Mouse (Mus musculus) 3T3-L1 (cell line): Measurements from ENCODE around the gene Mylk.

Source experiments
- DNase-seq: peaks from one replicate; pipeline ENCODE4 v3.0.0-alpha.2; 2015; ENCODE audit warnings: low read depth, low spot score

Gene Mylk

DNA sequence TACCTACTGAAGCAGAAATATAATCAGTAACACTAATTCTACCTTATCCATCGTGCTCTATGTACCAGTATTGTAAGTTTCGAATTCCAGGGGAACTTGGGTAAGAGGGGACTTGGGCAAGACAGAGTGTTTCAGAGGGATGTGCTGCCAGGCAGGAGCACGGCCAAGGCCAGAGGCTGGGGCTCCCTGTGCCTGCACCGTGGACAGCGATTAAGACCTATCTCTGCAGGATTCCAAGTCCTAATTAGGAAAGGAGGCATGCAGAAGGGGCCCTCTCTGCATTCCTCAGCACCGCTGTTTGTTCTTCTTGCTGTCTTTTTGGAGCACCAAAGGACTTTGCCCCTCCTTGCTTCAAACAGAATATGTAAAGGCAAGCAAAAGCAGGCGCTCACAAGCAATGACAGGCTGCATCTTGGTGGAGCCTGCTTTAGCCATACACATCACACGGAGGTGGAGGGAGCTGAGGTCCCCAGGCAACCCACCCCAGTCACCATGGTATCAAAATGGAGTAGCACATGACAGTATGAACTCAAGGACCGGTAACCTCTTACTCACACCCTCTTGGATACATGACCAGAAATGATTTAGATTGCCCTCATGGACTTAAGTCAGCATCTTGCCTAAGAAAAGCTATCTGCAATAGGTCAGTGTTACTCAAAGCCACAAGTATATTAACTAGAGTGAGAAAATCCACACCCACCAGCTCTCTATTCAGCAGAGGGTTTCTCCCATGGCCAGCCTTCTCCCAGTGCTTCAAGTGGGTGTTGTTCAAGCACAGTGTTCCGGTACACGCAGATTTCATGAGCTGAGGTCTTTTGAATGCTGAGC is 239.4 kb downstream of the Mylk start:
- no peak for DNase-seq

DNA sequence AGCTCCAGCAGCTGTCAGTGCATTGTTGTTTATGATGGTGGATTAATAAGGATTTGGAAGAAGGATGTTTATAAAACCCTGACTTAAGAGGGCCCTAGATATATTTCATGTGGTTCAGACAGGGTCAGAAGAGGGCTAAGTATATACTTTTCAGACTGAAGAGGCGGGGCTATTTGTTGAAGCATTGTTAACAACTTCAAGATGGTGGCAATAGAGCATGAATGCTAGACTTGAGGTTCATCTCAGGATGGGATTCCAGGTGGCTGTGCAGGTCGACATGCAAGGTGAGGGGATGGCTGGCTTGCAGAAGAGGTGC is 240.0 kb downstream of the Mylk start:
- DNase-seq, result no peak

DNA sequence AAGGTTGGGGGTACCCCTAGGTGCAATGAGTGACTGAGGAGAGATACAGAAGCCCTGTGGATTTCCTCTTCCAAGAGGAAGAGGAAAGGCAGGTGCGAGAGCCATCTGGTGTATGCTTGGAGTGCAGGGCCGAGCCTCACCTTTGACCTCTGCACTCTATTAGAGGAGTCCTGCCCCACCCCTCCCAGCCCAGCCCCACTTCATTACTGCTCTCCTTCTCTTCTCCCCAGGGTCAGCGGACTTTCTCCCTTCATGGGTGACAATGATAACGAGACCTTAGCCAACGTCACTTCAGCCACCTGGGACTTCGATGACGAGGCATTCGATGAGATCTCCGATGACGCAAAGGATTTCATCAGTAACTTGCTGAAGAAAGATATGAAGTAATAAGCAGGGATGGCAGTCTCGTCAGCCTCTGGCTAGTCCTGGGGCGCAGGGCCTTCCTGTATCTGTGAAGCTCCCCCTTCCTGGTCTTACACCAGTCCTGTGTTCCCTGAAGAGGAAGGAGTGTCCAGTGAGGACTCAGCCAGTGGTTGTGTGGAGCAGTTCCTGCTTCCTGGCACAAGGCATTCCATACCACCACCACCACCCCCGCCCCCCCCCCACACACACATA is 241.3 kb downstream of the Mylk start:
- DNase-seq, result no peak

DNA sequence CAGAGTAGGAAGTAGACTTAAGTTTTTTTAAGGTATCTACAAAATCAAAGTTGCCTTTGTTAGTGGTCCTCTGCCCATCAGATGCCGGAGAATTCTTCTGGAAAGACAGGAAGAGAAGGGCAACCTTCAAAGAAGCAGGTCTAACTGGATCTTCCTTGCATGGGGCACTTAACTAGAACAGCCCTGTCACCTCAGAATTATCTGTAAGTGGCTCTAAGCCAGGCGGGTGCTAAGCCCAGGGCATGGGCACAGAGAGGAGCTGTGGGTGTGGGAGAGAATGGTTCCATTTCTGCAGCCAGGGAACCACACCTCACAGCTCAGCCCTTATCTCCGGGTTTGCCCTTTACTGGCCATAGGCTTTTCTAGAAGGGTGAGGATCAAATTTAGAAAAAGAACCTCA is 246.4 kb downstream of the Mylk start:
- no peak for DNase-seq

DNA sequence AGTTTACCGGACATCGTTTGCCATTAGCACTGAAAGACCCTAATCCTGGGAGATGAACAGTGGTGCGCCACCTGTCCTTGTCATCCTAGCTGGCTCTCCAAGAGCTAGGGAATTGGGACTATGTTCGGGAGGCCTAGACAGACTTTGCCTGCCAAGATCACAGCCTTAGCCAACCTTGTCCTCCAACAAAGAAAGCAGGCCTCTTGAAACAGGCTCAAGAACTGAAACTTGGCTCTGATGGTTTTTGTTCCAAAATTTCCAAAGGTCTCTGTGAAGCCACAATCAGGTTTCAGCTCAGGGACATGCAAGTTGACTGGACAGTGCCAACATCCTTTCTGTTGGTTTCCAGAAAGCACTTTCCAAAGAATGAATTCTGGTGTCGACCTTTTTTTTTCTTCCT is 247.8 kb downstream of the Mylk start:
- DNase-seq, result no peak

DNA sequence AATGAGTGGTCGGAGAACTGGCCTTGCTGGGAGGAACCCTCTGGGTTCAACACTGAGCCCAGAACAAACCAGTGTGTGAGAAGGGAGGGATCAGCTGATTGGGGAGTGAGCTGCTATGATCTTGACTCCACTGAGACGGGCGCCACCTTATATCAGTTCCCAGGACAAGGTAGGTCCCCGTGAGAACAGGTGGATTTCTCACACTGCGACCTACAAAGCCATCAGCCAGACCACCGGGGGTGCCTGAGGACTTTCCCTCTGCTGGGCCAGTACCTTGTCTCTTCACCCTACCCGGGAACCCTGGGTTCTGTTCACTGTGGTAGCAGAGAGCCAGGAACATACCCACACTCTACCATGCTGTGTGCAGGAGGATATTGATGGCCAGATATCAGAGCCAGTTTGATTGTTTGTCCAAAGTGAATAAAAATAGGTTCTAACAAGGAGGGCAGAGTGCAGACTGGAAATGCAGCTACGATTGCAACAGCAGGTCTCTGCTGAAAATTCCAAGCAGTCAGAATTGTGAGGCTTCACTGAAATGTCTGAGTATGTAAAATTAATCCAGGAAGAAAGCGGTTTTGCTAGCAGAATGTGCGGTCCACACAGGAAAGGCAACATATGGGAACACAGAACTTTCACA is 248.8 kb downstream of the Mylk start:
- DNase-seq, result no peak

DNA sequence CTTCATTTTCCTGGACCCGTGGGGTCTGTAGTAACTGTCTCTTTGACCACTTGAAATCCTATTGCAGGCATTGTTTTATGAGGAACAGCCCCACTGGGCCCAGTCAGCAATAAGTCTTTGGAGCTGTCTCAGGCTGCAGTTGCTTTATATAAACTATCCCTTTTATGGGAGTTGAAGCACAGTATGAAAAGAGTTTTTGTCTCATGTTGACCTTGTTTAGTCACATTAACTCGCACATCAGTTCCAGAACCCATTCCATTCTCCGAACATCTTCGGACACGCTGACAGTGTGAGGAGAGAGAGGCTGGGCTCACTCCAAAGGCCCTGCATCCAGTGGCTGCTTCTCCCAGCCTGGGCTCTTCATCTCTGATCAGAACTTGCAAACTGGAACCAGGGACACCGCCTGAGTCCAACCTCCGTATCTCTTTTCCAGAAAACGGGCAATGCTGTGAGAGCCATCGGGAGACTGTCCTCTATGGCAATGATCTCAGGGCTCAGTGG is 249.7 kb downstream of the Mylk start:
- no peak for DNase-seq

DNA sequence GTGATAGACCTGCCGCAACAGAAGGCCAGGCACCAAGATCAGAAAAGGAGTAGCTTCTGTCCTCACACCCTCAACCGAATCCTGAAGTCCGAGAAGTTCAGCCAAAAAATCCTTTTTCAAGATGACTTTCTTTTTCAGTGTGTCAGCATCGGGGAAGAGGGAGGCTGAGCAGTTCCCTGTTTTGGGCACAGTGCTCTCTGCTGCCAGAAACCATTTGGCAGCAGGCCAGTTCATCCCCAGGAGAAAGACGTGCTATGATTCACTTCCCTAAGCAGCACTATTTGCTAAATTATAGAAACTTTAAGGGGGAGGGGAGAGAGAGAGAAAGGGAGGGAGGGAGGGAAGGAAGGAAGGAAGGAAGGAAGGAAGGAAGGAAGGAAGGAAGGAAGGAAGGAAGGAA is 251.1 kb downstream of the Mylk start:
- DNase-seq, result peak; percentile 97

DNA sequence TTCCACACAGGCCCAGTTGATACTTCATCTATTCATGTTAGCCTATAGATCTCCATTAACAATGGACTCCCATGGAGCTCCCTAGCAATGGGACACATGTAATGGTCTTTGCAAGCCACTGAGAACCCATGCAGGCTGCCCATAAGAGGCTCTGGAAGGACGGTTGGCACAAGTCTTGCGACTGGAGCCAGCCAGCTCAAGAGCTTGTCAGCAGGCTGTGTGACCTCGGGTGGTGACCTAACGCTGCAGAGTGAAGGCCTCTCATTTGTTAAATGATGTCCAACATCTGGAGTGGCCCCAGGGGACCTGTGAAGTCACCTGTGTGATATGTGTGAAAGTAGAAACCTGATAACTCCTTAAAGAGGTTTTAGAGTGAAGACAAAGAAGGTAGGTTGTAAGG is 252.0 kb downstream of the Mylk start:
- DNase-seq, result peak; percentile 43

DNA sequence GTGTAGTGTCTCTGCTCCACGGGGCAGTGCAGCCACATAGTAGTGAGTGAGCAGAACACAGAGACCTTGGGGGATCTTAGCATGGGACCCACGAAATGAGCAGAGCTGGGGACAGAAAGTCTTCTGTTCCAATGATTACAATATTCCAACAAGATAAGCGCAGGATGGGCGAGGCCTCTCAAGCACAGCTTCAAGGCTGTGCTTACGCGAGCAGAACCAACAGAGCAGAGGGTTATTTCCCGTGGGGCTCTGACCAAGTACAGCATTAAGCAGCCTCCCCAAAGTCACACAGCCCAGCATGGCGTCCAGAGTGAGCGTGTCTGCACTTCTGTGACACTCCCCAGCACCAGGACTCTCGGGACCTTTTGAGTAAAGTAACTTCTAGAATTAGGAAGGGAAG is 252.6 kb downstream of the Mylk start:
- DNase-seq, result peak; percentile 32

DNA sequence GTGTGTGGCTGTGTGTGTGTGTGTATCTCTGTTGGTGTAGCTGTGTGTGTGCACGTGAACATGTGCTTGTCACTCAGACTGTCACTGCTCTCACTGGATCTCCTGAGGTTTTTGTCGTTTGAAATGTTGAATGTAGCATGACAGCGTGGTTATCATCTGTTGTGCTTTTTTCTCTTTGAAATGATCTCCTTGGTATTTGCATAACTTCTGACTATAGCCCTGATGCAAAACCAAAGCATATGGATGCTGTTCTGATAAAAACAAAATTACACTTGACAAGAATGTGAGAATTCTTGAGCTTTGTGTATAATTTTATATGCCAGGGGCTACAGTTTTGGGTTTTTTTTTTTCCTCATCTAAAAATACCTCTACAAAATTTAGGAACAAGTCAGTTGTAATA is 254.0 kb downstream of the Mylk start:
- DNase-seq, result no peak

DNA sequence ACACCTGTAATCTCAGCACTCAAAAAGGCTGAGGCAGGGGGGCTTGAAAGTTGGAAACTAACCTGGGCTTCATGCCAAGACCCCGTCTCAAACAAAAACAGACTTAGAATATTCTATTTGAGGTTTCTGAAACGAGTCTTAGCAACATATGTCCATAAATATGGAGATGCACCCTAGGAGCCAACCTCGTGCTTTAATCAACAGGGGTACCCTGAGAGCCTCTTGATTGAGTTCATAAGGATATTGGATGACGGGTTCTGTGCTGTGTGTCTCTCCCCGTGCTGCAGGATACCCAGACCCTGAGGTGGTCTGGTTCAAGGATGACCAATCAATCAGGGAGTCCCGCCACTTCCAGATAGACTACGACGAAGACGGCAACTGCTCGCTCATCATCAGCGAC is 255.0 kb downstream of the Mylk start:
- DNase-seq, result no peak

DNA sequence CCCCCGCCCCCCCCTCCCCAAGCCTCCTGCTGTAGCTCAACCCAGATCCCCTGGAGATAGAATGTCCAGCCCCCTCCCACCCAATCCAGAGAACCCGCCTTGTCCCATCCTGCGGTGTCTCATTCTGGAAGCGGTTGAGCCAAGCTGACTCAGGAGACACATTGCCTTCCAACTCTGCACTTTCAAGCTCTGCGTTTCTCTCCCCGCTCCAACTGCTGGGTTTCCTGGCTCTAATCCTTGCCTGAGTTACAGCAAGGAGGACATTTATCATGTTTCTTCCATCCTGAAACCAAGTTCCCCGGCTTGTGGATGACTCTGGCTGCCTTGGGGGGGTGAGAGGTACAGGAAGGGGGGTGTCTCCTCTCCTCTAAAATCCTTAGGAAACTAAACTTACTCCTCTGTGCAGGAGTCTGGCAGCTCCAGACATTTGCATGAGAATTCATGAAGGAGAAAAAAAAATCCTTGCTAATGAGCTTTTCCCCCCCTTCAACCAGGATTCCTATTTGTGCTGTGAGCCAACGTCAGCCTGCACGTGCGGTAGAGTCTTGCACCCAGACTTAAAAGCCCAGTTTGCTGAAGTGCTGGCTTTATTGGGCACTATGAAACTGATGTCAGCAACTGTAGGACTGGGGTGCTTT is 256.0 kb downstream of the Mylk start:
- no peak for DNase-seq

DNA sequence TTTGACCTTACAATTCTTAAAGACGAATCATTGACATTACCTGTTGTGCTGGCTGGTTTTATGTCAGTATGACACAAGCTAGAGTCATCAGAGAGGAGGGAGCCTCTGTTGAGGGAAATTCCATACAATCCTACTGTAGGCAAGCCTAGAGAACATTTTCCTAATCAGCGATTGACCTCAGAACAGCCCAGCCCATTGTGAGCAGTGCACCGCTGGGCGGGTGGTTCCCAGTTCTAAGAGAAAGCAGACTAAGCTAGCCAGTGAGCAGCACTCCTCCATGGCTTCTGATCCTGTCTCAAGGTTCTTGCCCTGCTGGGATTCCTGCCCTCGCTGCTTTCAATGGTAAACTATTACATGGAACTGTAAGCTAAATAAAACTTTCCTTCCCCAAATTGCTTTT is 259.3 kb downstream of the Mylk start:
- peak; percentile 58 for DNase-seq

DNA sequence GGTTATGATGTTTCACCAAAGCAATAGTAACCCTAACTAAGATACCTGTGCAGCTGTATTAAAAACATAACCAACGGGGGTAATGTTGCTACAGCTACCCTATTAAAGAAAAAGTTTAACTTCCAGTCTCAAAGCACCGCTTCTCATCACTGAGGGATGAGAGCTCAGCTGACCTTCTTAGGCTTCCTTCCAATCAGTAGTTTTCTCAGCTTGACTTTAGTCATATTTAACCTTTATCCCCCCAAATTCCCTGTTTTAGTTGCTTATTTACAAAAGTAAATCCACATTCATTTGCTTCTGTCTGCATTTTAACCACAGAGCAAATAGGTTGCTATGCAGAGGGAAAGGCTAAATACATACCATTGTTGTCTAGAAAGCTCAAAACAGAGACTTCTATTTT is 259.7 kb downstream of the Mylk start:
- no peak for DNase-seq

DNA sequence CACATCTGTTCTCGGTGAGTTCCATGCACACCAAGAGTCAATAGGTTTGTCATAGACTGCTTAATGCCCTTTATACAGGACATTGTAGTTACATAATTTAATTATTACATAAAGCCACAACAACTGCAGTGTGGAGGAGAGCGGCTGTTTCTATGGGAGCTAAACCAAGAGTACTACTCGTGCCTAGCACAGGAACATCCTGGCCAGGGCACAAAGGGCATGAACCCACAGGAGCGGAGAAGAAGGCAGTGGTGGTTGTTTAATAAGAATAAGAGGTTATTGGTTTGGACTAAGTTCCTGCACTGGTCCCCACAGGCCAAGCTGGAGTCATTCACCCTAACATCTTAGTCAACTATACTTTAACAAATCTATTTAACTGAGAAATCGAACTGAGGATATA is 261.2 kb downstream of the Mylk start:
- DNase-seq, result no peak

DNA sequence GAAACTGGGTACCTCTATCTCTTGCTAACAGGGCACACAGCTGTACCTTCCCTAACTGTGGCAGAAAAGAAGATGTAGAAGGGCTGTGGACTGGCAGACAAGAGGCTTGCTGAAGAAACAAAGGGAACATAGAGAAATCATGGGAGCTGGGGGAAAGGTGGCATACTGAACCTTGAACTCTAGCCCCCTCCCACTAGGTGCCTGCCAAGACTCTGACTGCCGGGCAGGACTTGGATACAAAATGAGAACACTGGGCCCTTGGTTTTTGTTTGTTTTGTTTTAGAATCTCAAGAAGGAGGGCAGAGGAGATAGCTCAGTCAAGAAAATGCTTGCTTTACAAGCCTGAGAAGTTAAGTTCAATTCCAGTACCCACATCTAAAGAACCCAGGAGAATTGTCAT is 262.4 kb downstream of the Mylk start:
- DNase-seq, result no peak

DNA sequence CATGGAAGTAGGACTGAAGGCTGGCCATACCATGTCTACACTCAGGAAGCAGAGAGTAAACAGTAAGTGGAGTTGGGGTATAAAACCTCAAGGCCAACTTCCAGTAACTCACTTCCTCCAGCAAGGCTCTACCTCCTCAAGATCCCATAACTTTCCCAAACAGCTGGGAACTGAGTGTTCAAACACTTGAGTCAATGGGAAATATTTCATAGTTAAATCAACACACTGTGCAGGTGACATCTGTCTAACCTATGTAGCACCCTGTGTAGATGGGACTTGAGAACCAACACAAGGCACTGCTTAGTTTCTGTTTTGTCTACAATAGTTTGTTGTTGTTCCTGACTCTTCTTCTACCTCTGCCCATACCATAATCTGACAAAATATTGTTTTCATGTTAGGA is 263.4 kb downstream of the Mylk start:
- no peak for DNase-seq

DNA sequence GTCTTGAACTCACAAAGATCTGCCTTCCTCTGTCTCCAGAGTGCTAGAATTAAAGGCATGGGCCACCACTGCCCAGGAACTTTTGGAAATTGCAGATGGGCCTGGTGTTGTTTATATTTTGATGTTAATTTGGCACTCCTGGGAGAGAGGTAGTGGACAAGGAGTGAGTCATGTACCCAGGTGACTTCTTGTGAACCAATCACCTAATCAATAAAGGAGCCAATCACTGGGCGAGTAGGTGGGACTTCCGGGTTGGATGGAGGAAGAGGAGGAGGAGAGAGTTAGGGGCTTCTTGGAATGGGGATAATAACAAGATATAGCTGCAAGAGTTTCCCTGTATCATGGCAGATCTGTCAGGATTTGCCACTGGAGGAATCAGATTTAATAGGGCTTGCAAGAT is 268.5 kb downstream of the Mylk start:
- DNase-seq, result no peak

DNA sequence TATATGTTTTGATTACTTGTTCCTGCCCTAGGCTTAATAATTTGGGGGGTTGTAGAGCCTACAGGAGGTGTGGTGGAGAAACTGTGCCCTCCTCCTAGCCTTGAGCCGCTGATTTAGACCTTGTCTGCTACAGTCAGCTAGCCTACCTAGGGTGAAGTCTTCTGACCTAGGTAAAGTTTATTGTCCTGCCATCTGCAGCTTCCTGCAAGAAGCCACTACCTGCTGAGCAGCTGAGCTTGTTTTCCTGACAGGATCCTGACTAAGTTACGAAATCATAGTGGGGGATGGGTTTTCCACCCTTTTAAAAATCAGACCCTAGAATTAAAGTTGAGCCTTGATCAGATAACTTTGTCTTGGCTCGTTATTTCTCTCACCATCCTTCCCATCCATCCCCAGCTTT is 271.5 kb downstream of the Mylk start:
- DNase-seq, result no peak

DNA sequence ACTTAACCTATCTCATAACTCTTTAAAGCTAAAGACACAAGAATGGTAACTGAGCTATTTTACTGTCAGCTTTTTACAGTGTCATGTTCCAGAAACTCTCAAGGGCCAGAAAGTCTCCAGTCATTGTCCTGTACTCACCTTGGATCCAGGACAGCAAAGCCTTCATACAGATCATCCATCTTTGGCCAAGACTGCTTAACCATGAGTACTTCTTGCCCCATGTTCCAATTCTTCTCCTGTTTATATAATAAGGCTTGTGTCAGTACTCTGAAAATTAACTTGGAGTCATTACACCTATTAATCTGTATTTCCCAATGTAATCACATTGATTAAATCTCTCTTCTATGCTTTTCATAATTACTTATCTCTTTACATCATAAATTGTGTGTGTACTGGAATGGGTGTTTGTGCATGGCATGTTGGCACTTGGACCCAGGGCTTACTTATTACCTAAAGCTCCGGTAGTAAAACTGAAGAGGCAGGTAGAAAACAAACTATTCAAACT is 273.5 kb downstream of the Mylk start:
- DNase-seq, result no peak

DNA sequence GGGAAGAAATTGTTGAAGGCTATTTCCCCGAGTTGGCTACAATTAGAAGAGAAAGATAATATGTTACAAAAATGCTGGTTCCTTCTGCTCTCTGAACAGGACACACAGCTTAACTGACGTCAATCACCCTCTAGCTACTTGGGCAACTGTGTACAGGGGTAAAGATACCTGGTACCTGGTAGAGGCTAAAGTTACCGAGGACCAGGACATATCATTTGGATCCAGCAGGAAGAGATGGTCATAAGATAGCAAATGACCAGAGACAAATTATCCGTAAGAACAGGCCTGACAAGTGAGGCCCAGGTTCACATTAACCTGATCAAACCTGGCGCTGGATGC is 276.9 kb downstream of the Mylk start:
- no peak for DNase-seq
